Mouse (Mus musculus) erythroblast, embryonic 14.5 days (primary cell): ENCODE data around the gene Arhgap23. TPM values are rescaled to one million over a fixed set of nuclear protein-coding genes. Genes with fewer than 3 reads are reported as not detected.

Experiments
- H3K27me3 ChIP-seq: 2 replicates; pipeline ENCODE4 v1.6.1; 2012; ENCODE audit warnings: inconsistent platforms; ENCODE audit not compliant: control insufficient read depth
- H3K36me3 ChIP-seq: 2 replicates; pipeline ENCODE4 v1.6.1; 2012; ENCODE audit warnings: mild to moderate bottlenecking, inconsistent platforms; ENCODE audit not compliant: control insufficient read depth
- H3K4me1 ChIP-seq: 2 replicates; pipeline ENCODE4 v1.6.1; 2012; ENCODE audit warnings: inconsistent platforms; ENCODE audit not compliant: control insufficient read depth
- H3K4me3 ChIP-seq: replicated peaks from 2 replicates; pipeline ENCODE3; 2012; ENCODE audit warnings: moderate library complexity, mild to moderate bottlenecking, inconsistent platforms
- H3K9me3 ChIP-seq: 2 replicates; pipeline ENCODE4 v1.6.1; 2012; ENCODE audit warnings: low read length, inconsistent platforms, mixed read lengths; ENCODE audit not compliant: control insufficient read depth
- GATA1 ChIP-seq: IDR thresholded peaks from 2 replicates; pipeline ENCODE4 v1.6.1; 2012; ENCODE audit warnings: low read length, inconsistent platforms, mixed read lengths
- TAL1 ChIP-seq: IDR thresholded peaks from 3 replicates; pipeline ENCODE4 v1.6.1; 2012; ENCODE audit warnings: low read length, inconsistent platforms, mixed read lengths
- polyA plus RNA-seq: library from polyadenylated mRNA; stranded (reverse); fragments of >175 nt; gene quantifications from 2 replicates; pipeline ENCODE4 v1.2.3, GENCODE M21; 2012

The Arhgap23 gene
- polyA plus RNA-seq, 1 experiment: 30.6 TPM

GRCm38 (mm10) chr11:97439935-97440334, 24.6 kb downstream of the Arhgap23 start:
- H3K4me1 ChIP-seq: peaks cover 95% of the 10 kb centered on the region
- no peaks in the 10 kb centered on the region for H3K27me3 ChIP-seq
- peak overlapping the region; percentile 86 for H3K4me3 ChIP-seq
- H3K36me3 ChIP-seq: peaks cover 60% of the 10 kb centered on the region
- TF ChIP-seq TAL1: no peak
- TF ChIP-seq GATA1: no peak
- H3K9me3 ChIP-seq: no peaks in the 10 kb centered on the region

- no peak for TF ChIP-seq TAL1
- TF ChIP-seq GATA1: no peak
- Histone ChIP-seq H3K4me1 (peaks cover 95% of the 10 kb centered on the region), H3K4me3 (peak overlapping the region; percentile 86), H3K27me3 (no peaks in the 10 kb centered on the region), H3K9me3 (no peaks in the 10 kb centered on the region), H3K36me3 (peaks cover 65% of the 10 kb centered on the region)
These were observed 25.1 kb downstream of the Arhgap23 start for GRCm38 (mm10) chr11:97440441-97440881.

GRCm38 (mm10) chr11:97441036-97441657, 25.8 kb downstream of the Arhgap23 start:
- peaks cover 72% of the 10 kb centered on the region for H3K36me3 ChIP-seq
- no peaks in the 10 kb centered on the region for H3K9me3 ChIP-seq
- peak overlapping the region; percentile 86 for H3K4me3 ChIP-seq
- H3K27me3 ChIP-seq: no peaks in the 10 kb centered on the region
- TF ChIP-seq GATA1: no peak
- TF ChIP-seq TAL1: no peak
- peaks cover 95% of the 10 kb centered on the region for H3K4me1 ChIP-seq

- no peak for TF ChIP-seq GATA1
- no peak for TF ChIP-seq TAL1
- peaks cover 74% of the 10 kb centered on the region for H3K36me3 ChIP-seq
- H3K9me3 ChIP-seq: no peaks in the 10 kb centered on the region
- H3K4me3 ChIP-seq: peak overlapping the region; percentile 86
- H3K4me1 ChIP-seq: peaks cover 95% of the 10 kb centered on the region
- no peaks in the 10 kb centered on the region for H3K27me3 ChIP-seq
These were observed 26.4 kb downstream of the Arhgap23 start for GRCm38 (mm10) chr11:97441658-97442125.

GRCm38 (mm10) chr11:97442891-97443675, 27.8 kb downstream of the Arhgap23 start:
- no peaks in the 10 kb centered on the region for H3K27me3 ChIP-seq
- H3K4me3 ChIP-seq: peak overlapping the region; percentile 86
- H3K4me1 ChIP-seq: peaks cover 96% of the 10 kb centered on the region
- H3K36me3 ChIP-seq: peaks cover 82% of the 10 kb centered on the region
- TF ChIP-seq GATA1: peak; percentile 64
- no peak for TF ChIP-seq TAL1
- H3K9me3 ChIP-seq: no peaks in the 10 kb centered on the region

GRCm38 (mm10) chr11:97445596-97445995, 30.3 kb downstream of the Arhgap23 start:
- peaks cover 97% of the 10 kb centered on the region for H3K36me3 ChIP-seq

GRCm38 (mm10) chr11:97445999-97446511, 30.7 kb downstream of the Arhgap23 start:
- Histone ChIP-seq H3K27me3 (no peaks in the 10 kb centered on the region), H3K4me3 (peak overlapping the region; percentile 86), H3K36me3 (peaks cover 98% of the 10 kb centered on the region), H3K4me1 (peaks cover 100% of the 10 kb centered on the region), H3K9me3 (no peaks in the 10 kb centered on the region)
- TF ChIP-seq TAL1 (peak; percentile 83), GATA1 (peak; percentile 92)

More at GRCm38 (mm10) chr11:97445596-97445995, 30.3 kb downstream of the Arhgap23 start:
- peaks cover 100% of the 10 kb centered on the region for H3K4me1 ChIP-seq
- no peaks in the 10 kb centered on the region for H3K9me3 ChIP-seq
- TF ChIP-seq GATA1: no peak
- no peak for TF ChIP-seq TAL1
- H3K27me3 ChIP-seq: no peaks in the 10 kb centered on the region
- H3K4me3 ChIP-seq: peak overlapping the region; percentile 86

GRCm38 (mm10) chr11:97447979-97448378, 32.6 kb downstream of the Arhgap23 start:
- TF ChIP-seq TAL1 (no peak), GATA1 (no peak)
- H3K4me3 ChIP-seq: peak overlapping the region; percentile 86
- H3K27me3 ChIP-seq: no peaks in the 10 kb centered on the region
- peaks cover 100% of the 10 kb centered on the region for H3K36me3 ChIP-seq
- no peaks in the 10 kb centered on the region for H3K9me3 ChIP-seq
- peaks cover 99% of the 10 kb centered on the region for H3K4me1 ChIP-seq
